Mouse (Mus musculus): ENCODE measurements around the gene Cnfn. TPM values are rescaled to one million over a fixed set of nuclear protein-coding genes. Genes with fewer than 3 reads are reported as not detected.

Cnfn gene
- not detected for polyA plus RNA-seq (2017; shearing (Covaris generic))

DNA sequence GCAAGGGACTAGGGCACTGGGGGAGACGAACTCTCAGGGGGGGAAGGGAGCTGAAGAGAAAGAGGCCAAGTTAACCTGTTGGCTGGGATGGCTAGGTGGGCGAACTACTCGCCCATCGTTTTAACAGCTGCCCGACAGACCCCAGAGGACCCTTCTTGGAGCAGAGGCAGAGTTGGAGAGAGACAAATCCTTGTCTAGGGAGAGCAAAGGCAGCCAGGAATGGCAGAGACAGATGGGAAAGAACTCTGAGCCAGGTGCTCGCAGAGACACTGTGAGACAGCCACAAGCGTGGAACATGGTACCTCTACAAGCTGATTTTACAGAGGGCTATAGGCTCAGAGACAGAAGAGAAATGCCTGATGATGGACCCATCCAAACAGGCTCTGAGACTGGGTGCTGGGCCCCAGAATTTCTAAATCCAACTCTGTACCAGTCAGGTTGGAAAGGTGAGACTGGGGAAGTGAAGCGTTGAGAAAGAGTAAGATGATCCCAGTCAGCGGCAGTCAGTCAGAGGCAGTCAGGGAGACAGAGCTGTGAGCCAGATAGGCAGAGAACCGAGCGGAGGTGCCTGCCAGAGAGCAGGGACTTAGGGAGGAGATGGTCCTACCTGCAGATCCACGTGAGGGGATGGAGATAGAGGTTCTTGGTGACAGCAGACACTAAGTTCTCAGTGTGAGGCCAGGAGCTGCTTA lies at the start of gene Cnfn:
Gene Cnfn (minus strand): TSS at position 667 of the 692 bp plus-strand sequence.

DNA sequence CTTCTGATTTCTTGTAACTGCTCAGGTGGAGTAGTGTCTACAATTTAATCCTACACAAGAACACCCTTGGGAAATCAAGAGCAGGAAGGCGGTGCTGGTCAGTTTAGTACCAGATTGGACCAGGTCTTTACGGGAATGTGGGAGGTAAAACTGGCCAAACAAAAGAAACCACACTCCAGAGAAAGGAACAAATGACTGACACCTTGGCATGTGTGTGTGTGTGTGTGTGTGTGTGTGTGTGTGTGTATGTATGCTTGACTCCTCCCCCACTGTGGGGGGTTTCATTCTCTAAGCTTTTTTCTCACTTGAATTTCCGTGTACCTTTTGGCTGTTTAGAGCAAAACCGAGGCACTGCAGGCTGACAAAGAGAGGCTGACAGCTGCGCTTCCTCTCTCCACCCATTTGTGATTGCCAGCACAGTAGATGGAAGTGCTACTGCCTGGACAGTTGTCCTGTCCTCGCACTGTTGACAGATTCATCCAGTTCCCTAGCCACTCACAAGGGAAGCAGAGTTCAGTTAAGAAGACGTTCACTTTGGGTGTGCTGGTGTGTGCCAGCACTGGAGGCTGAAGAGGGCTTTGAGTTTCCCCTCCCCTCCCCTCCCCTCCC lies 43.4 kb upstream of the Cnfn start, which contains the start of gene Cxcl17:
Gene Cxcl17 (minus strand): TSS at position 54 of the 609 bp plus-strand sequence.

DNA sequence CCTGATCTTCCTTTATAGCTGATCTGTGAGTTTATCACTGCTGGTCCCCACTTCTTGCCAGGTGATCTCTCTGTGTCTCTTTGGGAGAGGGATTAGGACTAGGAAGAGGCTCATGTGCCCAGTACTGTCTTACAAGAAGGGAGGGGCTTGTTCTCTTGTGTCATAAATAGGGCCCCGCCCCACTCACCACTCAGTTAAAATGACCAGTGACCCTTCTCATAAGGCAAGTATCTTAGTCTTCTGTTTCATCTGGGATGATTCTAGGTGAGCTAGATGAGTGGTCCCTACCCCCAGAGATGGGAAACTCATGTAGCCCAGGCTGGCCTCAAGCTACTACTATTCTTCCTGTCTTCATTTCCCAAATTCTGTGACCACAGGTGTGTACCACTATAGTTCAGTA lies 29.1 kb upstream of the Cnfn start, which contains the start of gene Lipe:
Gene Lipe (minus strand): TSS at position 101 of the 400 bp plus-strand sequence.

Other genes starting within 250 kb of the Cnfn start
- gene Pou2f2, start 190.0 kb downstream of the Cnfn start, polyA plus RNA-seq (2017; shearing (Covaris generic)) = 138 TPM
- gene Dedd2, start 149.1 kb downstream of the Cnfn start, polyA plus RNA-seq (2017; shearing (Covaris generic)) = 50.7 TPM
- gene Zfp526, start 148.3 kb downstream of the Cnfn start, polyA plus RNA-seq (2017; shearing (Covaris generic)) = 4.6 TPM
- gene Gsk3a, start 131.9 kb downstream of the Cnfn start, polyA plus RNA-seq (2017; shearing (Covaris generic)) = 7.1 TPM
- gene Erf, start 119.0 kb downstream of the Cnfn start, polyA plus RNA-seq (2017; shearing (Covaris generic)) = 1.1 TPM
- gene Cic, start 102.0 kb downstream of the Cnfn start, polyA plus RNA-seq (2017; shearing (Covaris generic)) = 32.7 TPM
- 43.9 TPM for gene Pafah1b3, start 71.7 kb downstream of the Cnfn start, polyA plus RNA-seq (2017; shearing (Covaris generic))
- not detected for gene Prr19, start 68.3 kb downstream of the Cnfn start, polyA plus RNA-seq (2017; shearing (Covaris generic))
- gene Tmem145, start 63.6 kb downstream of the Cnfn start, polyA plus RNA-seq (2017; shearing (Covaris generic)) = not detected
- 0.24 TPM for gene Megf8, start 52.6 kb downstream of the Cnfn start, polyA plus RNA-seq (2017; shearing (Covaris generic))
- 18.2 TPM for gene Lipe, start 29.0 kb upstream of the Cnfn start, polyA plus RNA-seq (2017; shearing (Covaris generic))
- gene Cxcl17, start 43.2 kb upstream of the Cnfn start, polyA plus RNA-seq (2017; shearing (Covaris generic)) = not detected
- gene Ceacam1, start 107.9 kb upstream of the Cnfn start, polyA plus RNA-seq (2017; shearing (Covaris generic)) = 0.37 TPM
- gene Ceacam2, start 170.1 kb upstream of the Cnfn start, polyA plus RNA-seq (2017; shearing (Covaris generic)) = not detected
- gene Erich4, start 246.2 kb upstream of the Cnfn start, polyA plus RNA-seq (2017; shearing (Covaris generic)) = not detected
- gene Dmac2, start 249.7 kb upstream of the Cnfn start, polyA plus RNA-seq (2017; shearing (Covaris generic)) = 67.2 TPM